Mouse (Mus musculus) spleen, adult 2 months (tissue): ENCODE results near the gene 4931406P16Rik.

Experiments
- CTCF ChIP-seq: fragments of 200-500 bp; IDR thresholded peaks from 2 replicates; pipeline ENCODE4 v1.5.1; 2011; ENCODE audit warnings: mild to moderate bottlenecking, inconsistent platforms; ENCODE audit not compliant: insufficient read depth, insufficient read length, insufficient replicate concordance; ENCODE audit errors: extremely low read depth
- POLR2A ChIP-seq: fragments of 200-500 bp; IDR thresholded peaks from 2 replicates; pipeline ENCODE4 v1.6.1; 2011; ENCODE audit warnings: low read depth, low read length, inconsistent platforms

- TF ChIP-seq CTCF (no peak), POLR2A (no peak)
These were observed 10.7 kb downstream of the 4931406P16Rik start for GRCm38 (mm10) chr7:34302651-34303050.
